Mouse (Mus musculus) kidney, adult 2 months (tissue): ENCODE measurements around the gene Evx2. TPM values are rescaled to one million over a fixed set of nuclear protein-coding genes. Genes with fewer than 3 reads are reported as not detected.

Experiments
- DNase-seq: peaks from one replicate; pipeline ENCODE4 v3.0.0; 2021
- H3K27ac ChIP-seq: fragments of 200-500 bp; 2 replicates; pipeline ENCODE4 v1.5.1; 2012; ENCODE audit warnings: low read depth, low read length, control low read depth, inconsistent platforms; ENCODE audit not compliant: insufficient read depth
- H3K27me3 ChIP-seq: fragments of 200-500 bp; replicated peaks from 2 replicates; pipeline ENCODE4 v1.6.1; 2012; ENCODE audit warnings: mild to moderate bottlenecking, moderate library complexity, low read length, inconsistent platforms; ENCODE audit not compliant: control insufficient read depth, insufficient read depth
- H3K36me3 ChIP-seq: fragments of 200-500 bp; 2 replicates; pipeline ENCODE4 v1.6.1; 2012; ENCODE audit warnings: mild to moderate bottlenecking, moderate library complexity, low read length, inconsistent platforms; ENCODE audit not compliant: control insufficient read depth, insufficient read depth
- H3K4me1 ChIP-seq: fragments of 200-500 bp; 2 replicates; pipeline ENCODE4 v1.6.1; 2011; ENCODE audit warnings: low read length; ENCODE audit not compliant: control insufficient read depth, insufficient read depth
- H3K4me3 ChIP-seq: fragments of 200-500 bp; 2 replicates; pipeline ENCODE4 v1.5.1; 2011; ENCODE audit warnings: mild to moderate bottlenecking, low read depth, low read length, control low read depth; ENCODE audit not compliant: insufficient read depth
- CTCF ChIP-seq: fragments of 200-500 bp; conservative IDR thresholded peaks from 2 replicates; pipeline ENCODE4 v1.5.1; 2011; ENCODE audit warnings: low read depth, mild to moderate bottlenecking, control low read depth, low read length, moderate library complexity, mixed read lengths; ENCODE audit not compliant: insufficient read depth, insufficient read length
- POLR2A ChIP-seq: fragments of 200-500 bp; IDR thresholded peaks from one replicate; pipeline ENCODE4 v1.6.1; 2011; ENCODE audit warnings: low read depth, low read length, control low read depth
- WGBS: fragments of 180-500 bp; shearing (Covaris S2); methylation state at CpG from one replicate; pipeline ENCODE4 v1.1.7; 2018; 5-methylcytosine and 5-hydroxymethylcytosine counted together
- polyA plus RNA-seq: library from polyadenylated mRNA; depleted of rRNA; stranded (reverse); fragments of >200 nt; gene quantifications from 2 replicates; pipeline ENCODE4 v1.2.3, GENCODE M21; 2012

Gene Evx2
- polyA plus RNA-seq, 1 experiment = not detected

- H3K36me3 ChIP-seq = no peaks in the 10 kb centered on the region
- peaks cover 10% of the 10 kb centered on the region for H3K27me3 ChIP-seq
- 55% methylated on average over 4 of the region's 4 CpGs for WGBS
- TF ChIP-seq POLR2A (no peak), CTCF (no peak)
- no peaks in the 10 kb centered on the region for H3K4me1 ChIP-seq
- H3K27ac ChIP-seq = no peak overlapping the region
- H3K4me3 ChIP-seq = no peak overlapping the region
- DNase-seq = no peak
These were observed 25.8 kb upstream of the Evx2 start for GRCm38 (mm10) chr2:74685059-74685603.

- Histone ChIP-seq H3K27ac (no peak overlapping the region), H3K4me1 (no peaks in the 10 kb centered on the region), H3K36me3 (no peaks in the 10 kb centered on the region), H3K4me3 (peak overlapping the region; percentile 27), H3K27me3 (peaks cover 11% of the 10 kb centered on the region)
- no peak for DNase-seq
- TF ChIP-seq CTCF (no peak), POLR2A (no peak)
- 52% methylated on average over 12 of the region's 12 CpGs for WGBS
These were observed 24.7 kb upstream of the Evx2 start for GRCm38 (mm10) chr2:74684106-74684505.

GRCm38 (mm10) chr2:74683471-74683951 lies 24.2 kb upstream of the Evx2 start:
- no peak for TF ChIP-seq CTCF
- TF ChIP-seq POLR2A = no peak
- no peaks in the 10 kb centered on the region for H3K4me1 ChIP-seq
- H3K27ac ChIP-seq = no peak overlapping the region
- H3K36me3 ChIP-seq = no peaks in the 10 kb centered on the region
- peak overlapping the region; percentile 46 for H3K4me3 ChIP-seq
- peaks cover 11% of the 10 kb centered on the region for H3K27me3 ChIP-seq
- 8% methylated on average over 18 of the region's 18 CpGs for WGBS
- DNase-seq = no peak

- H3K27ac ChIP-seq = no peak overlapping the region
- no peaks in the 10 kb centered on the region for H3K36me3 ChIP-seq
- no peaks in the 10 kb centered on the region for H3K4me1 ChIP-seq
- WGBS = 4% methylated on average over 47 of the region's 51 CpGs
- H3K27me3 ChIP-seq = peaks cover 10% of the 10 kb centered on the region
- H3K4me3 ChIP-seq = peak overlapping the region; percentile 31
- TF ChIP-seq CTCF (no peak), POLR2A (no peak)
- DNase-seq = peak; percentile 12
These were observed 23.4 kb upstream of the Evx2 start for GRCm38 (mm10) chr2:74682796-74683195.

GRCm38 (mm10) chr2:74681594-74682531 lies 22.5 kb upstream of the Evx2 start:
- 2% methylated on average over 75 of the region's 78 CpGs for WGBS
- no peak for TF ChIP-seq POLR2A
- no peak for TF ChIP-seq CTCF
- Histone ChIP-seq H3K27me3 (peaks cover 9% of the 10 kb centered on the region), H3K4me3 (peak overlapping the region; percentile 31), H3K27ac (peak overlapping the region; percentile 59; the same call in 1 of the 2 replicates), H3K4me1 (no peaks in the 10 kb centered on the region), H3K36me3 (no peaks in the 10 kb centered on the region)
- peak; percentile 39 for DNase-seq

GRCm38 (mm10) chr2:74680561-74681398 lies 21.4 kb upstream of the Evx2 start:
- Histone ChIP-seq H3K27me3 (peaks cover 9% of the 10 kb centered on the region), H3K4me1 (no peaks in the 10 kb centered on the region), H3K36me3 (no peaks in the 10 kb centered on the region), H3K4me3 (peak overlapping the region; percentile 44; the same call in 1 of the 2 replicates), H3K27ac (peak overlapping the region; percentile 12)
- TF ChIP-seq CTCF = no peak
- no peak for TF ChIP-seq POLR2A
- DNase-seq = no peak
- 40% methylated on average over 21 of the region's 21 CpGs for WGBS

GRCm38 (mm10) chr2:74679980-74680379 lies 20.6 kb upstream of the Evx2 start:
- Histone ChIP-seq H3K27ac (peak overlapping the region; percentile 61; the same call in 1 of the 2 replicates), H3K4me3 (peak overlapping the region; percentile 44), H3K27me3 (peaks cover 9% of the 10 kb centered on the region), H3K36me3 (no peaks in the 10 kb centered on the region), H3K4me1 (no peaks in the 10 kb centered on the region)
- DNase-seq = no peak
- 8% methylated on average over 23 of the region's 23 CpGs for WGBS
- TF ChIP-seq CTCF (no peak), POLR2A (no peak)
